31 mouse cellular contexts compared by ENCODE assay signal in genomic region chr16:56283873-56284272, GRCm38 (mm10).
"Had no signal": no experiment of that assay in that cellular context is flagged by ENCODE, and none has a peak within 500 bp of the region (broad histone marks: within the 10 kb centered on the region; RNA-seq: fewer than 3 reads in every experiment).

No protein-coding gene starts in this region.

- H3K9ac ChIP-seq: heart, embryonic 12.5 days; heart, embryonic 13.5 days; heart, embryonic 15.5 days; hindbrain, embryonic 12.5 days; hindbrain, embryonic 13.5 days; hindbrain, embryonic 14.5 days; hindbrain, embryonic 15.5 days; intestine, embryonic 15.5 days; kidney, embryonic 15.5 days had no signal

- H3K4me1 ChIP-seq: heart, embryonic 10.5 days; heart, embryonic 13.5 days; heart, embryonic 15.5 days; hindbrain, embryonic 10.5 days; hindbrain, embryonic 12.5 days; hindbrain, embryonic 13.5 days; hindbrain, embryonic 15.5 days; intestine, embryonic 15.5 days; kidney, embryonic 15.5 days had no signal

- H3K9me3 ChIP-seq: heart, embryonic 10.5 days; heart, embryonic 12.5 days; heart, embryonic 13.5 days; heart, embryonic 15.5 days; hindbrain, embryonic 10.5 days; hindbrain, embryonic 12.5 days; hindbrain, embryonic 13.5 days; hindbrain, embryonic 15.5 days; intestine, embryonic 15.5 days; kidney, embryonic 15.5 days had no signal

- H3K4me3 ChIP-seq: heart, embryonic 10.5 days; heart, embryonic 12.5 days; heart, embryonic 13.5 days; heart, embryonic 15.5 days; hindbrain, embryonic 10.5 days; hindbrain, embryonic 12.5 days; hindbrain, embryonic 13.5 days; hindbrain, embryonic 15.5 days; intestine, embryonic 15.5 days; kidney, embryonic 15.5 days; layer of hippocampus, adult 2 months; left cerebral cortex, adult 2 months had no signal

- H3K36me3 ChIP-seq: heart, embryonic 10.5 days; heart, embryonic 12.5 days; heart, embryonic 13.5 days; heart, embryonic 15.5 days; hindbrain, embryonic 10.5 days; hindbrain, embryonic 12.5 days; hindbrain, embryonic 13.5 days; hindbrain, embryonic 15.5 days; intestine, embryonic 15.5 days; kidney, embryonic 15.5 days had no signal

- H3K27ac ChIP-seq: heart, embryonic 10.5 days; heart, embryonic 13.5 days; heart, embryonic 15.5 days; hindbrain, embryonic 10.5 days; hindbrain, embryonic 12.5 days; hindbrain, embryonic 13.5 days; hindbrain, embryonic 14.5 days; hindbrain, embryonic 15.5 days; hindbrain, postnatal 0 days; intestine, embryonic 15.5 days; kidney, embryonic 15.5 days; kidney, postnatal 0 days; layer of hippocampus, adult 2 months; left cerebral cortex, adult 2 months had no signal

- H3K27me3 ChIP-seq: heart, embryonic 12.5 days; heart, embryonic 13.5 days; heart, embryonic 15.5 days; hindbrain, embryonic 12.5 days; hindbrain, embryonic 13.5 days; hindbrain, embryonic 15.5 days; intestine, embryonic 15.5 days; kidney, embryonic 15.5 days had no signal

- H3K4me2 ChIP-seq: heart, embryonic 11.5 days; heart, embryonic 12.5 days; heart, embryonic 13.5 days; heart, embryonic 15.5 days; hindbrain, embryonic 12.5 days; hindbrain, embryonic 13.5 days; hindbrain, embryonic 14.5 days; hindbrain, embryonic 15.5 days; intestine, embryonic 15.5 days; kidney, embryonic 15.5 days had no signal

- DNase-seq: heart, postnatal 14 days; heart, postnatal 36 days; heart, postnatal 4 days; kidney, adult 11 months; kidney, adult 18-20 months; kidney, adult 2 months; kidney, adult 8-10 months; kidney, adult 9 months; kidney, postnatal 10 days; kidney, postnatal 14 days; kidney, postnatal 25 days; kidney, postnatal 36 days; kidney, postnatal 4 days; layer of hippocampus, adult 9-11 months; layer of hippocampus, postnatal 36 days had no signal
